Mouse (Mus musculus) layer of hippocampus, adult 18-20 months (tissue): ENCODE data around the gene Thy1. TPM values are rescaled to one million over a fixed set of nuclear protein-coding genes. Genes with fewer than 3 reads are reported as not detected.

Experiments used
- DNase-seq, 2 experiments: peaks; one replicate each; pipeline ENCODE4 v3.0.0; 2022; ENCODE audit warnings: low spot score in 2 of 2
- total RNA-seq, 2 experiments: library from RNA; stranded (reverse); gene quantifications; 2 replicates each; pipeline ENCODE4 v1.2.3; 2021

Thy1 gene
- total RNA-seq, 2 experiments from 2014 or later = 880 to 892 TPM

DNA sequence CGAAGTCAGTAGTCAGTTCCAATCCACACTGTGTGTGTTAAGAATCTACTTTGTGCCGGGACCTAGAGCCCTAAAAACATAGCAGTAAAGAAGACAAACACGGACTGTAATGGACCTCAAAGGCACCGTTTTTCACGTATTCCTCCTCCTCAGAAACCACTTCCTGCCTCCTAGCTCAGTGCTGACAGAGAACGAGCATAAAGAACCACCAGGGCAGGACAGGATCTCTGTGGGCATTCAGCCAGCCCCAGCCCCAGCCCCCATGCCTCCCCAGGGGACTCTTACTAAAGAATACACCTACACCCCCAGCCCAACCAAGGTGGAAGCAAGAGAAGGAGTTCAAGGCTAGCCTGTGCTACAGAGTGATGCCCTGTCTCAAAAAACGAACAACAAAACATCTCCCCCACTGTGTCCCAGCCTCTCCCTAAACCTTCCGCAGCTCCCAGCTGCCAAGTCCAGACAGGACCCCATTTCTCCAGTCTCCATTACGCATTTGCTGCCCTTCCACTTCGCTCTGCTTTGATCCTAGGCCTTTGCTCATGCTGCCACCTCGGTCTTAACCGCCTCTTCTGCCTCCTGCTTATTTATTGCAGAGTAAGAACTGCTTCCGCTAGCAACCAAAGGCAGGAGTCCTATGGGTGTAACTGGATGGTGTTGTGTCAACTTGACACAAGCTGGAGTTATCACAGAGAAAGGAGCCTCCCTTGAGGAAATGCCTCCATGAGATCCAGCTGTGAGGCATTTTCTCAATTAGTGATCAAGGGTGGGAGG is 9.0 kb upstream of the Thy1 start:
- no peak for DNase-seq

DNA sequence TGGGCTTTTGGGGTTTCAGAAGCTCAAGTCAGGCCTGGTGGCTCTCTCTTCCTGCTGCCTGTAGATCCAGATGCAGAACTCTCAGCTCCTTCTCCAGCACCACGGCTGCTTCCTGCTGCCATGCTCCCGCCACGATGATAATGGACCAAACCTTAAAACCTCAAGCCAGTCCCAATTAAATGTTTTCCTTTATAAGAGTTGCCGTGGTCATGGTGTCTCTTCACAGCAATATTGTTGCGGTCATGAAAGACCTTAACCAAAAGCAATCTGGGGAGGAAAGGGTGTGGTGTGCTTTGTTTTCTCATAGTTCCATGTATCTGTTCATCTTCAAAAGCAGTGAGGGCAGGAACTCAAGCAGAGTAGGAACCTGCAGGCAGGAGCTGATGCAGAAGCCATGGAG is 6.1 kb upstream of the Thy1 start:
- DNase-seq = no peak

DNA sequence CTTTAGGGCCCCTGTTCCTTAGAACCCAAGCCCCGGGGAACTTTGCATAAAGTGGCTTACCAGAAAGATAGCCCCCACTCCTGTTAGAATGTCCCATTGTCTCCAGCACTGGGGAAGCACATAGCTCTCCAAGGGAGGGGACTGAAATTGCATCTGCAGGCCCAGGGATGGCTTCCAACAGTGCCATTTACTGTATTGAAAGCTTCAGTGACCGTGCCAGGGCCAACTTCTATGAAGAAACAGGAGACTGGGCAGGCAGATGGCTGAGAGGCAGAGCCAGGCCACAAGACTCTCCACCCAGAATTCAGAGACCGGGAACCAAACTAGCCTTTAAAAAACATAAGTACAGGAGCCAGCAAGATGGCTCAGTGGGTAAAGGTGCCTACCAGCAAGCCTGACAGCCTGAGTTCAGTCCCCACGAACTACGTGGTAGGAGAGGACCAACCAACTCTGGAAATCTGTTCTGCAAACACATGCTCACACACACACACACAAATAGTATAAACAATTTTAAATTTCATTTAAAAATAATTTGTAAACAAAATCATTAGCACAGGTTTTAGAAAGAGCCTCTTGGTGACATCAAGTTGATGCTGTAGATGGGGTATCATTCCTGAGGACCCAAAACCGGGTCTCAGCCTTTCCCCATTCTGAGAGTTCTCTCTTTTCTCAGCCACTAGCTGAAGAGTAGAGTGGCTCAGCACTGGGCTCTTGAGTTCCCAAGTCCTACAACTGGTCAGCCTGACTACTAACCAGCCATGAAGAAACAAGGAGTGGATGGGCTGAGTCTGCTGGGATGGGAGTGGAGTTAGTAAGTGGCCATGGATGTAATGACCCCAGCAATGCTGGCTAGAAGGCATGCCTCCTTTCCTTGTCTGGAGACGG is 1.4 kb upstream of the Thy1 start:
- no peak for DNase-seq

DNA sequence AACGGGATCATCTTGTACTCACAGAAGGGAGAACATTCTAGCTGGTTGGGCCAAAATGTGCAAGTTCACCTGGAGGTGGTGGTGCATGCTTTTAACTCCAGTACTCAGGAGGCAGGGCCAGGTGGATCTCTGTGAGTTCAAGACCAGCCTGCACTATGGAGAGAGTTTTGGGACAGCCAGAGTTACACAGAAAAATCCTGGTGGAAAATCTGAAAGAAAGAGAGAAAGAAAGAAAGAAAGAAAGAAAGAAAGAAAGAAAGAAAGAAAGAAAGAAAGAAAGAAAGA is 846 bp upstream of the Thy1 start:
- no peak for DNase-seq

DNA sequence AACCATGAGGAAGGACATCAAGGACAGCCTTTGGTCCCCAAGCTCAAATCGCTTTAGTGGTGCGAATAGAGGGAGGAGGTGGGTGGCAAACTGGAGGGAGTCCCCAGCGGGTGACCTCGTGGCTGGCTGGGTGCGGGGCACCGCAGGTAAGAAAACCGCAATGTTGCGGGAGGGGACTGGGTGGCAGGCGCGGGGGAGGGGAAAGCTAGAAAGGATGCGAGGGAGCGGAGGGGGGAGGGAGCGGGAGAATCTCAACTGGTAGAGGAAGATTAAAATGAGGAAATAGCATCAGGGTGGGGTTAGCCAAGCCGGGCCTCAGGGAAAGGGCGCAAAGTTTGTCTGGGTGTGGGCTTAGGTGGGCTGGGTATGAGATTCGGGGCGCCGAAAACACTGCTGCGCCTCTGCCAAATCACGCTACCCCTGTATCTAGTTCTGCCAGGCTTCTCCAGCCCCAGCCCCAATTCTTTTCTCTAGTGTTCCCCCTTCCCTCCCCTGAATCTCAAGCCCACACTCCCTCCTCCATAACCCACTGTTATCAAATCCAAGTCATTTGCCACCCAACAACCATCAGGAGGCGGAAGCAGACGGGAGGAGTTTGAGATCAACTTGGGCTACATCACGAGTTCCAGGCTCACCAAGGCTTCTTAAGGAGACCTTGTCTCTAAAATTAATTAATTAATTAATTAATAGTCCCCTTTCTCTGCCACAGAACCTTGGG is 683 bp downstream of the Thy1 start:
- peak in 1 of 2 experiments; percentile 38 for DNase-seq

DNA sequence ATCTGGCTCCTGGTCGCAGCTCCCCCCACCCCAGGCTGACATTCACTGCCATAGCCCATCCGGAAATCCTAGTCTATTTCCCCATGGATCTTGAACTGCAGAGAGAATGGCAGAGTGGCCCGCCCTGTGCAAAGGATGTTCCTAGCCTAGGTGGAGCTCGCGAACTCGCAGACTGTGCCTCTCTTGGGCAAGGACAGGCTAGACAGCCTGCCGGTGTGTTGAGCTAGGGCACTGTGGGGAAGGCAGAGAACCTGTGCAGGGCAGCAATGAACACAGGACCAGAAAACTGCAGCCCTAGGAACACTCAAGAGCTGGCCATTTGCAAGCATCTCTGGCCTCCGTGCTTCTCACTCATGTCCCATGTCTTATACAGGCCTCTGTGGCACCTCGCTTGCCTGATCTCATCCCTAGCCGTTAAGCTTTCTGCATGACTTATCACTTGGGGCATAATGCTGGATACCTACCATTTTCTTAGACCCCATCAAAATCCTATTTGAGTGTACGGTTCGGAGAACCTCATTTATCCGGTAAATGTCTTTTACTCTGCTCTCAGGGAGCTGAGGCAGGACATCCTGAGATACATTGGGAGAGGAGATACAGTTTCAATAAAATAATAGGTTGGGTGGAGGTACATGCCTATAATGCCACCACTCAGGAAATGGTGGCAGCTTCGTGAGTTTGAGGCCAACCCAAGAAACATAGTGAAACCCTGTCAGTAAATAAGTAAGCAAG is 1.4 kb downstream of the Thy1 start:
- peak in 1 of 2 experiments; percentile 61 for DNase-seq

DNA sequence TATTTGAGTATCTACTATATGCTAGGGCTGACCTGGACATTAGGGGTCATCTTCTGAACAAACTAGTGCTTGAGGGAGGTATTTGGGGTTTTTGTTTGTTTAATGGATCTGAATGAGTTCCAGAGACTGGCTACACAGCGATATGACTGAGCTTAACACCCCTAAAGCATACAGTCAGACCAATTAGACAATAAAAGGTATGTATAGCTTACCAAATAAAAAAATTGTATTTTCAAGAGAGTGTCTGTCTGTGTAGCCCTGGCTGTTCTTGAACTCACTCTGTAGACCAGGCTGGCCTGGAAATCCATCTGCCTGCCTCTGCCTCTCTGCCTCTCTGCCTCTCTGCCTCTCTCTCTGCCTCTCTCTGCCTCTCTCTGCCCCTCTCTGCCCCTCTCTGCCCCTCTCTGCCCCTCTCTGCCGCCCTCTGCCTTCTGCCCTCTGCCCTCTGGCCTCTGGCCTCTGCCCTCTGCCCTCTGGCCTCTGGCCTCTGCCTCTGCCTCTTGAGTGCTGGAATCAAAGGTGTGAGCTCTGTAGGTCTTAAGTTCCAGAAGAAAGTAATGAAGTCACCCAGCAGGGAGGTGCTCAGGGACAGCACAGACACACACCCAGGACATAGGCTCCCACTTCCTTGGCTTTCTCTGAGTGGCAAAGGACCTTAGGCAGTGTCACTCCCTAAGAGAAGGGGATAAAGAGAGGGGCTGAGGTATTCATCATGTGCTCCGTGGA is 2.1 kb downstream of the Thy1 start:
- no peak for DNase-seq

DNA sequence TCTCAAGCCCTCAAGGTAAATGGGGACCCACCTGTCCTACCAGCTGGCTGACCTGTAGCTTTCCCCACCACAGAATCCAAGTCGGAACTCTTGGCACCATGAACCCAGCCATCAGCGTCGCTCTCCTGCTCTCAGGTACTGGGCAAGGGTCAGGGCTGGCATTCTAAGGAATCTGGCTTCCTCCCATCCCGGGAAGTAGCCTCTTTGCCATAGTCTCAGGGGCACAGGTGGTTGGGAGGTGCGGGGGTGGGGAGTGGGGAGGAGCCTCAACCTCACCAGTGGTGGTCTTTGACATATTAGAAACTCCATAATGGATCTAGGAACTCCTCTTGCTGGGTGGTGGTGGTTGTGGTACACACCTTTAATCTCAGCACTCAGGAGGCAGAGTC is 2.7 kb downstream of the Thy1 start:
- DNase-seq = no peak

DNA sequence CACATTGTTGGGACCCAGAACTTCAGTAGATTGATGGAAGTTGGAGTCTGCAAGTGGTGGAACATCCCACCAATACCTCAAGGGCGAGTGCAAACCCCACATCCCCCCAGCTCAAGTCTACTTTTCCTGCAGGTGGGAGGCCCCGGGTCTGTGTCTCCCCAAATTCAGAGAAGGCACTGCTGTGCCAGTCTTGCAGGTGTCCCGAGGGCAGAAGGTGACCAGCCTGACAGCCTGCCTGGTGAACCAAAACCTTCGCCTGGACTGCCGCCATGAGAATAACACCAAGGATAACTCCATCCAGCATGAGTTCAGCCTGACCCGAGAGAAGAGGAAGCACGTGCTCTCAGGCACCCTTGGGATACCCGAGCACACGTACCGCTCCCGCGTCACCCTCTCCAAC is 3.2 kb downstream of the Thy1 start:
- no peak for DNase-seq

DNA sequence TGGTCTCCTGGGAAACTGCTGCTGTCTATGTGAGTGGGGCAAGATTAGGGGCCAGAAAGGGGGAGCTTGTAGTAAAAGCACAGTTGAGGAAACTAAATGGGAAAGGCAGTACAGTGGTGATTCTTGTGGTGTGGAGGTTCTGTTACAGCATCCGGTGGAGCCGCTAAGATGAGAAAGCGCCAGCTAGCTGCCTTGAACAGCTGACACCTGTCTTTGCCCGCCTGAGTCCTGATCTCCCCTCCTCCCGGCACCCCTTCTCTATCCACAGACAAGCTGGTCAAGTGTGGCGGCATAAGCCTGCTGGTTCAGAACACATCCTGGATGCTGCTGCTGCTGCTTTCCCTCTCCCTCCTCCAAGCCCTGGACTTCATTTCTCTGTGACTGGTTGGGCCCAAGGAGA is 3.9 kb downstream of the Thy1 start:
- peak in 1 of 2 experiments; percentile 17 for DNase-seq

DNA sequence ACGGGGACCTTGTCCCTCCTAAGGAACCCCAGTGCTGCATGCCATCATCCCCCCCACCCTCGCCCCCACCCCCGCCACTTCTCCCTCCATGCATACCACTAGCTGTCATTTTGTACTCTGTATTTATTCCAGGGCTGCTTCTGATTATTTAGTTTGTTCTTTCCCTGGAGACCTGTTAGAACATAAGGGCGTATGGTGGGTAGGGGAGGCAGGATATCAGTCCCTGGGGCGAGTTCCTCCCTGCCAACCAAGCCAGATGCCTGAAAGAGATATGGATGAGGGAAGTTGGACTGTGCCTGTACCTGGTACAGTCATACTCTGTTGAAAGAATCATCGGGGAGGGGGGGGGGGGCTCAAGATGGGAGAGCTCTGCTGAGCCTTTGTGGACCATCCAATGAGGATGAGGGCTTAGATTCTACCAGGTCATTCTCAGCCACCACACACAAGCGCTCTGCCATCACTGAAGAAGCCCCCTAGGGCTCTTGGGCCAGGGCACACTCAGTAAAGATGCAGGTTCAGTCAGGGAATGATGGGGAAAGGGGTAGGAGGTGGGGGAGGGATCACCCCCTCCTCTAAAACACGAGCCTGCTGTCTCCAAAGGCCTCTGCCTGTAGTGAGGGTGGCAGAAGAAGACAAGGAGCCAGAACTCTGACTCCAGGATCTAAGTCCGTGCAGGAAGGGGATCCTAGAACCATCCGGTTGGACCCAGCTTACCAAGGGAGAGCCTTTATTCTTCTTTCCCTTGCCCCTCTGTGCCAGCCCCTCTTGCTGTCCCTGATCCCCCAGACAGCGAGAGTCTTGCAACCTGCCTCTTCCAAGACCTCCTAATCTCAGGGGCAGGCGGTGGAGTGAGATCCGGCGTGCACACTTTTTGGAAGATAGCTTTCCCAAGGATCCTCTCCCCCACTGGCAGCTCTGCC is 4.6 kb downstream of the Thy1 start:
- DNase-seq = peak in 1 of 2 experiments; percentile 19

DNA sequence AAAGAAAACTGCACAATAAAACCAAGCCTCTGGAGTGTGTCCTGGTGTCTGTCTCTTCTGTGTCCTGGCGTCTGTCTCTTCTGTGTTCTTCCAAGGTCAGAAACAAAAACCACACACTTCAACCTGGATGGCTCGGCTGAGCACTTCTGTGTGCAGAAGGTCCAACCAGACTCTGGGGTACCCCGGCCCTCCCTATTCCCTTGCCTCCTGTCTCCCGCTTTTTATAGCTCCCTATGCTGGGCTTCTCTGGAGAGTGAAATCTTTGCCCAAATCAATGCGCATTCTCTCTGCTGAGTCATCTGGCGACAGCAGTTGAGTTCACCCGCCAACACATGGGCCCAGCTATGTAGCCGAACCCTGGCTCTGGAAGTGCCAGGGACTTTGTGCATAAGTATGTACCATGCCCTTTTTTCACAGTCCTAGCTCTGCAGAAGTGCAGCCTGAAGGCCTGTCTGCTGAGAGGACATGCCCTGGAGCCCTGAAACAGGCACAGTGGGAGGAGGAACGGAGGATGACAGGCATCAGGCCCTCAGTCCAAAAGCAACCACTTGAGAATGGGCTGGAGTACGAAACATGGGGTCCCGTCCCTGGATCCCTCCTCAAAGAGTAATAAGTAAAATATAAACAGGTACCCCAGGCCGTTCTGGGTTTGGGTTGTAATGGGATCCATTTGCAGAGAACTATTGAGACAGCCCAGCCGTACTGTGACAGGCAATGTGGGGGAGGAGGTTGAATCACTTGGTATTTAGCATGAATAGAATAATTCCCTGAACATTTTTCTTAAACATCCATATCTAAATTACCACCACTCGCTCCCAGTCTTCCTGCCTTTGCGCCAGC is 5.6 kb downstream of the Thy1 start:
- peak; percentile 59 to 81 for DNase-seq

DNA sequence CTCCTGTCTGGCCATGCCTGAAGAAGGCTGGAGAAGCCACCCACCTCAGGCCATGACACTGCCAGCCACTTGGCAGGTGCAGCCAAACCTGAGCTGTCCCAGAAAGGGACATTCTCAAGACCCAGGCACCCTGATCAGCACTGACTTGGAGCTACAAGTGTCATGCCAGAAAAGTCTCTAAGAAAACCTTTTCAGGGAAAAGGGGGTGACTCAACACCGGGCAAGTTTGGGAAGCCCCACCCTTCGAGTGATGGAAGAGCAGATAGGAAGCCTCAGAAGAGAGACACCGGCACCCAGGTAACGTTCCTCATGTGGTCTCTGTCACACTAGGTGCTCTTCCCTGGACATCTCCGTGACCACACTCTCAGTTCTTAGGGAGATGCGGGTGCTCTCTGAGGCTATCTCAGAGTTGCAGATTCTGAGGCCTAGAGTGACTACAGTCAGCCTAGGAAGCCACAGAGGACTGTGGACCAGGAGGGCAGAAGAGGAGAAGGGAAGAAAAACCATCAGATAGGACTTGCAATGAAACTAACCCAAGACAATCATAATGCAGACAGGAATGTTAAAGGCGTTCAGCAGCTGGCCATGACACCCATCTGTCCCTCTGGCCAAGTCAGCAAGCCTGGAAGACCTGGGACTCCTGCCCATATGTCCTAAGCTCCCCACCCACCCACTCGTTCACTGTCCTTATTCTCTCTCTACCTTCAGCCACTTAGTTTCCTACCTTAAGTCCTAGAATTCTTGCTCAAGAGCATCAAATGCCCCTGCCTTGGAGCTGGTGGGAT is 6.4 kb downstream of the Thy1 start:
- no peak for DNase-seq

DNA sequence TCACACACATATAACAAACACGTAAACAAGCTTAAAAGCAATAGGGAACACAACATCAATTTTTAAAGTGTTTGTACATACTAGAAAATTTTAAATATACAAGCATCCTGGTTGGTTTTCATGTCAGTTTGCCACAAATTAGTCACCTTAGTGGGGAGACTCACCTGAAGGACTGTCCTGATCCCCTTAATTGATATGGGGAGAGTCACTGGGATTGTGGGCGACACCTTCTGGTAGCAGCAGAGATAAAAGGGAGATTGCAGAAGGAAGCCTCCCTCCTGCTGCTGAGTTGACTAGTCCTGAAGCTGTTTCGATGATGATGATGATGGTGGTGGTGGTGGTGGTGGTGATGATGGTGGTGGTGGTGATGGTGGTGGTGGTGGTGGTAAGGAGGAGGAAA is 9.7 kb downstream of the Thy1 start:
- no peak for DNase-seq

DNA sequence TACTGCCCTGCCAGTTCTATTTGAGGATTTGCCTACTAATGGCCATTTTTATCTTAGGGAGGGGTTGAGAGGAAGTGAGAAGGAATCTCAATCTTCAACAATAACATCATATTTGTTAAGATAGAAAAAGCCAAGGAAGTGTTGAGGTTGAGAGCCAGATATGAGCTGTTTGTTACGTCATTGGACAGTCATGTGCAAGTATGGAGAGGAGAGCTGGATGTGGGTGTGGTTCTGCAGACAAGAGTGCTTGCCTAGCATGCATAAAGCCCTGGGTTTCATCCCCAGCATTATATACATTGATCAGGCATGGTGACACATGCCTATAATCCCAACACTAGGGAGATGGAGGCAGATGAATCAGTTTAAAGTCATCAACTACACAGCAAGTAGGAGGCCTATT is 10.8 kb downstream of the Thy1 start:
- no peak for DNase-seq

DNA sequence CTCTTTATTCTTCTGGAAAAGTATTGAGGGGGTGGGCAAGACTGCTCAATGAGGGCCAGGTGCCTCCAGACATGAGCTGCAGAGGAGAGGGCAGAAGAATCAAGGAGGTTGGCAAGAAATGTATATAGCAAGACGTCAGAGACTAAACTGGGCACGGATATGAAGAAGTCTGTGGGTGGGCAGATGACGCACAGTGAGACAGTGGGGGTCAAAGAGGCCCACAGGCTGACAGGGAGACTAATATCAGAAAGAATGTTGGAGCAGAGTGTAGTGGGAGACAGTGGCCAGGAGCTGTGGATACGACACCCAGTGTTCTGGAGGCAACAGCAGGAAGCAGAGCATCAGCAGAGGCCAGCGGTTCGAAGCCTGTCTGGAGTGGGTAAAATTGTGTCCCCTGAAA is 15.4 kb downstream of the Thy1 start:
- DNase-seq = no peak

DNA sequence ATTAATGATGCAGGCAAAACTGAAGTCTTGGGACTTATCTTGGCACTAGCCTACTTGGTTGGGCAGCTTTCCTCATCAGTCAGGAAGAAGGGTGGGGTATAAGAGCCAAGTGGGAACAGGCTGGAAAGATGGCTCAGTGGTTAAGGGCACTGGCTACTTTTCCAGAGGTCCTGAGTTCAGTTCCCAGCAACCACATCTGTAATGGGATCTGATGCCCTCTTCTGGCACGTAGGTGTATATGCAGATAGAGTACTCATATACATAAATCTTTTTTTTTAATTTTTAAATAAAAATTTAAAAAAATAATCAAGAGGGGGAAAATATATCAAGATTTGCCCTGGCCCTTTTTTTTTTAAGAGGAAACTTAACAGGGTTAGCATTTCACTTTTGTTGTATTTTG is 22.0 kb downstream of the Thy1 start:
- DNase-seq = no peak

DNA sequence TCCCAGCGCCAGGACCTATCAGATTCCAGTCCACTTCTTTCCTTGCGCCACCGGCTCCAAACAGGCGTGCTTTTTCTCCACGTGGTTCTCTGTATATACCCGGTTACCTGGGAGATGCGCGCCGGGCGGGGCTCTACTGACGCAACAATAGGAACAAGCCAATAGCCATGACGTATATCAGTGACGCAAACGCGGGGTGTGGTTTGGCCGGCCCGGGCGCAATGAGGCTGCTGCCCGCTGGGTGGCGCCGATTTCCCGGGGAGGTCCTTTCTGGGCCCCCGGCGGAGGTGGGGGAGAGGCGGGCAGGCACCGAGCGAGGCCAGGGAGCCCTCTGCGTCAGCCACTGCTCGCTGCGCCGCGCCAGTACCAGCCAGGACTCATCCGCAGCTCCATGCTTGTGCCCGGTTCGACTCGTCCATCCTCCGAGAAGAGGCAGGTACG is 23.6 kb downstream of the Thy1 start, which contains the start of gene Usp2:
Usp2 (plus strand) TSS at position 237 of the 441 bp plus-strand sequence.
- peak; percentile 99 to 100 for DNase-seq
